Mouse (Mus musculus): ENCODE data around the gene Ankub1. TPM values are rescaled to one million over a fixed set of nuclear protein-coding genes. Genes with fewer than 3 reads are reported as not detected.

The Ankub1 gene
- polyA plus RNA-seq, 1 experiment from 2014 or later, result 0.27 TPM

- Histone ChIP-seq H3K36me3 (no peaks in the 10 kb centered on the region), H3K9ac (peak overlapping the region; percentile 35; the same call in 1 of the 2 replicates), H3K27ac (replicated peaks) (peak overlapping the region; percentile 60; the same call in 1 of the 2 replicates), H3K27me3 (no peaks in the 10 kb centered on the region), H3K9me3 (no peaks in the 10 kb centered on the region), H3K4me2 (peak overlapping the region; percentile 56), H3K4me3 (peak overlapping the region; percentile 34), H3K4me1 (replicated peaks) (peaks cover 3% of the 10 kb centered on the region; the same call in 1 of the 2 replicates)
- 23% methylated on average over 14 of the region's 14 CpGs for WGBS
- peak; percentile 94 for ATAC-seq (ENCODE audit: low FRiP score, low read depth)
Observed at GRCm38 (mm10) chr3:57667054-57667723, 25.4 kb downstream of the Ankub1 start.

- peaks cover 3% of the 10 kb centered on the region; the same call in 1 of the 2 replicates for H3K4me1 ChIP-seq (replicated peaks)
- no peaks in the 10 kb centered on the region for H3K36me3 ChIP-seq
Observed at GRCm38 (mm10) chr3:57665880-57666279, 26.7 kb downstream of the Ankub1 start.

GRCm38 (mm10) chr3:57664682-57665081 is 27.9 kb downstream of the Ankub1 start:
- 75% methylated on average over 10 of the region's 10 CpGs for WGBS
- peaks cover 3% of the 10 kb centered on the region; the same call in 1 of the 2 replicates for H3K4me1 ChIP-seq (replicated peaks)
- ATAC-seq (ENCODE audit: low FRiP score, low read depth), result no peak
- no peak overlapping the region for H3K4me2 ChIP-seq
- H3K9me3 ChIP-seq, result no peaks in the 10 kb centered on the region
- H3K36me3 ChIP-seq, result no peaks in the 10 kb centered on the region
- no peak overlapping the region for H3K4me3 ChIP-seq
- no peak overlapping the region for H3K9ac ChIP-seq
- H3K27me3 ChIP-seq, result no peaks in the 10 kb centered on the region
- H3K27ac ChIP-seq (replicated peaks), result no peak overlapping the region

More at GRCm38 (mm10) chr3:57665880-57666279, 26.7 kb downstream of the Ankub1 start:
- no peaks in the 10 kb centered on the region for H3K9me3 ChIP-seq
- H3K4me3 ChIP-seq, result no peak overlapping the region
- WGBS, result 90% methylated on average over 5 of the region's 5 CpGs
- no peak for ATAC-seq (ENCODE audit: low FRiP score, low read depth)
- no peaks in the 10 kb centered on the region for H3K27me3 ChIP-seq
- no peak overlapping the region for H3K27ac ChIP-seq (replicated peaks)
- no peak overlapping the region for H3K4me2 ChIP-seq
- no peak overlapping the region for H3K9ac ChIP-seq

GRCm38 (mm10) chr3:57663731-57664130 is 28.9 kb downstream of the Ankub1 start:
- H3K36me3 ChIP-seq, result no peaks in the 10 kb centered on the region
- no peak overlapping the region for H3K4me3 ChIP-seq
- peaks cover 3% of the 10 kb centered on the region; the same call in 1 of the 2 replicates for H3K4me1 ChIP-seq (replicated peaks)
- no peak overlapping the region for H3K9ac ChIP-seq
- no peak for ATAC-seq (ENCODE audit: low FRiP score, low read depth)
- 24% methylated on average over 6 of the region's 6 CpGs for WGBS
- H3K27me3 ChIP-seq, result no peaks in the 10 kb centered on the region
- H3K9me3 ChIP-seq, result no peaks in the 10 kb centered on the region
- no peak overlapping the region for H3K4me2 ChIP-seq
- no peak overlapping the region for H3K27ac ChIP-seq (replicated peaks)

- no peaks in the 10 kb centered on the region for H3K27me3 ChIP-seq
- H3K4me3 ChIP-seq, result no peak overlapping the region
- H3K27ac ChIP-seq (replicated peaks), result no peak overlapping the region
- no peaks in the 10 kb centered on the region for H3K9me3 ChIP-seq
- H3K9ac ChIP-seq, result no peak overlapping the region
- H3K4me1 ChIP-seq (replicated peaks), result no peaks in the 10 kb centered on the region
- no peaks in the 10 kb centered on the region for H3K36me3 ChIP-seq
- no peak for ATAC-seq (ENCODE audit: low FRiP score, low read depth)
- 73% methylated on average over 6 of the region's 6 CpGs for WGBS
- H3K4me2 ChIP-seq, result no peak overlapping the region
Observed at GRCm38 (mm10) chr3:57658608-57659007, 34.0 kb downstream of the Ankub1 start.

GRCm38 (mm10) chr3:57653646-57654045 is 39.0 kb downstream of the Ankub1 start:
- Histone ChIP-seq H3K9ac (no peak overlapping the region), H3K9me3 (no peaks in the 10 kb centered on the region), H3K27me3 (no peaks in the 10 kb centered on the region), H3K4me2 (no peak overlapping the region), H3K4me3 (no peak overlapping the region), H3K4me1 (replicated peaks) (peaks cover 7% of the 10 kb centered on the region), H3K36me3 (no peaks in the 10 kb centered on the region), H3K27ac (replicated peaks) (no peak overlapping the region)
- ATAC-seq (ENCODE audit: low FRiP score, low read depth), result no peak
- WGBS, result 89% methylated on average over 3 of the region's 3 CpGs

- Histone ChIP-seq H3K36me3 (no peaks in the 10 kb centered on the region), H3K27me3 (no peaks in the 10 kb centered on the region), H3K4me1 (replicated peaks) (peaks cover 7% of the 10 kb centered on the region), H3K4me2 (no peak overlapping the region), H3K9me3 (no peaks in the 10 kb centered on the region), H3K9ac (no peak overlapping the region), H3K4me3 (no peak overlapping the region), H3K27ac (replicated peaks) (no peak overlapping the region)
- 95% methylated on average over 3 of the region's 3 CpGs for WGBS
- ATAC-seq (ENCODE audit: low FRiP score, low read depth), result no peak
Observed at GRCm38 (mm10) chr3:57652485-57652884, 40.1 kb downstream of the Ankub1 start.

- Histone ChIP-seq H3K27ac (replicated peaks) (no peak overlapping the region), H3K4me3 (peak overlapping the region; percentile 65), H3K4me1 (replicated peaks) (peaks cover 7% of the 10 kb centered on the region), H3K9me3 (no peaks in the 10 kb centered on the region), H3K4me2 (peak overlapping the region; percentile 59), H3K27me3 (no peaks in the 10 kb centered on the region), H3K36me3 (no peaks in the 10 kb centered on the region), H3K9ac (peak overlapping the region; percentile 73)
- WGBS, result 67% methylated on average over 3 of the region's 3 CpGs
- peak; percentile 61 for ATAC-seq (ENCODE audit: low FRiP score, low read depth)
Observed at GRCm38 (mm10) chr3:57651865-57652259, 40.7 kb downstream of the Ankub1 start.

- Histone ChIP-seq H3K4me1 (replicated peaks) (peaks cover 7% of the 10 kb centered on the region), H3K4me3 (peak within 1 kb of the TSS; percentile 65), H3K9ac (peak within 1 kb of the TSS; percentile 73), H3K36me3 (peaks cover 4% of the 10 kb centered on the region; the same call in 1 of the 2 replicates), H3K27ac (replicated peaks) (peak within 1 kb of the TSS; percentile 83), H3K27me3 (no peaks in the 10 kb centered on the region), H3K4me2 (peak within 1 kb of the TSS; percentile 59), H3K9me3 (no peaks in the 10 kb centered on the region)
- WGBS, result under 1% methylated on average over 42 of the region's 42 CpGs
- ATAC-seq (ENCODE audit: low FRiP score, low read depth), result peak; percentile 99
Observed at GRCm38 (mm10) chr3:57651231-57651864, 41.3 kb downstream of the Ankub1 start, which contains the start of gene Commd2. TSS of gene Commd2 (minus strand) at chr3:57651715.

- Histone ChIP-seq H3K4me2 (no peak overlapping the region), H3K27ac (replicated peaks) (no peak overlapping the region), H3K27me3 (no peaks in the 10 kb centered on the region), H3K9me3 (no peaks in the 10 kb centered on the region), H3K9ac (no peak overlapping the region), H3K4me1 (replicated peaks) (no peaks in the 10 kb centered on the region), H3K4me3 (no peak overlapping the region), H3K36me3 (peaks cover 19% of the 10 kb centered on the region)
- 91% methylated on average over 6 of the region's 6 CpGs for WGBS
- no peak for ATAC-seq (ENCODE audit: low FRiP score, low read depth)
Observed at GRCm38 (mm10) chr3:57643191-57643590, 49.4 kb downstream of the Ankub1 start.

- Histone ChIP-seq H3K4me1 (replicated peaks) (no peaks in the 10 kb centered on the region), H3K36me3 (no peaks in the 10 kb centered on the region), H3K4me3 (no peak overlapping the region), H3K9ac (no peak overlapping the region), H3K27me3 (no peaks in the 10 kb centered on the region), H3K27ac (replicated peaks) (no peak overlapping the region), H3K4me2 (no peak overlapping the region), H3K9me3 (no peaks in the 10 kb centered on the region)
- no peak for ATAC-seq (ENCODE audit: low FRiP score, low read depth)
- WGBS, result 87% methylated on average over 6 of the region's 6 CpGs
Observed at GRCm38 (mm10) chr3:57637596-57637995, 55.0 kb downstream of the Ankub1 start.

- Histone ChIP-seq H3K4me3 (no peak overlapping the region), H3K4me2 (no peak overlapping the region), H3K27ac (replicated peaks) (no peak overlapping the region), H3K4me1 (replicated peaks) (no peaks in the 10 kb centered on the region), H3K36me3 (no peaks in the 10 kb centered on the region), H3K9ac (no peak overlapping the region), H3K9me3 (no peaks in the 10 kb centered on the region), H3K27me3 (no peaks in the 10 kb centered on the region)
- ATAC-seq (ENCODE audit: low FRiP score, low read depth), result no peak
- WGBS, result 83% methylated on average over 3 of the region's 3 CpGs
Observed at GRCm38 (mm10) chr3:57634763-57635487, 57.7 kb downstream of the Ankub1 start.

Measured in hindbrain, embryonic 15.5 days (tissue).